Mouse (Mus musculus) layer of hippocampus, postnatal 10 days (tissue): ENCODE measurements around the gene Stx7. TPM values are rescaled to one million over a fixed set of nuclear protein-coding genes. Genes with fewer than 3 reads are reported as not detected.

Source experiments
- total RNA-seq, 2 experiments: library from RNA; stranded (reverse); gene quantifications; 2 replicates each; pipeline ENCODE4 v1.2.3; 2021

Gene Stx7
- total RNA-seq, 2 experiments from 2014 or later: 169 to 187 TPM

Other genes with a start within 250 kb of the Stx7 start
- gene Taar1, start 228.9 kb upstream of the Stx7 start, total RNA-seq: not detected
- gene Taar2, start 210.7 kb upstream of the Stx7 start, total RNA-seq: not detected
- not detected for gene Taar3, start 199.7 kb upstream of the Stx7 start, total RNA-seq
- not detected for gene Taar4, start 188.8 kb upstream of the Stx7 start, total RNA-seq
- gene Taar5, start 178.6 kb upstream of the Stx7 start, total RNA-seq: not detected
- gene Taar6, start 163.7 kb upstream of the Stx7 start, total RNA-seq: not detected
- gene Taar7a, start 155.8 kb upstream of the Stx7 start, total RNA-seq: not detected
- not detected for gene Taar7b, start 149.4 kb upstream of the Stx7 start, total RNA-seq
- gene Taar7d, start 122.1 kb upstream of the Stx7 start, total RNA-seq: not detected
- gene Taar7e, start 111.7 kb upstream of the Stx7 start, total RNA-seq: not detected
- gene Taar7f, start 99.8 kb upstream of the Stx7 start, total RNA-seq: not detected
- gene Taar8a, start 72.8 kb upstream of the Stx7 start, total RNA-seq: not detected
- gene Taar8b, start 57.0 kb upstream of the Stx7 start, total RNA-seq: not detected
- gene Taar8c, start 47.4 kb upstream of the Stx7 start, total RNA-seq: not detected
- gene Taar9, start 39.8 kb upstream of the Stx7 start, total RNA-seq: not detected
- gene Moxd1, start 74.2 kb downstream of the Stx7 start, total RNA-seq: 1 to 10 TPM; 4.7 to 5.0 TPM